Mouse (Mus musculus): ENCODE data around the gene Ibtk. TPM values are rescaled to one million over a fixed set of nuclear protein-coding genes. Genes with fewer than 3 reads are reported as not detected.

Ibtk gene
- polyA plus RNA-seq, 1 experiment from 2014 or later, result 46.1 TPM

DNA sequence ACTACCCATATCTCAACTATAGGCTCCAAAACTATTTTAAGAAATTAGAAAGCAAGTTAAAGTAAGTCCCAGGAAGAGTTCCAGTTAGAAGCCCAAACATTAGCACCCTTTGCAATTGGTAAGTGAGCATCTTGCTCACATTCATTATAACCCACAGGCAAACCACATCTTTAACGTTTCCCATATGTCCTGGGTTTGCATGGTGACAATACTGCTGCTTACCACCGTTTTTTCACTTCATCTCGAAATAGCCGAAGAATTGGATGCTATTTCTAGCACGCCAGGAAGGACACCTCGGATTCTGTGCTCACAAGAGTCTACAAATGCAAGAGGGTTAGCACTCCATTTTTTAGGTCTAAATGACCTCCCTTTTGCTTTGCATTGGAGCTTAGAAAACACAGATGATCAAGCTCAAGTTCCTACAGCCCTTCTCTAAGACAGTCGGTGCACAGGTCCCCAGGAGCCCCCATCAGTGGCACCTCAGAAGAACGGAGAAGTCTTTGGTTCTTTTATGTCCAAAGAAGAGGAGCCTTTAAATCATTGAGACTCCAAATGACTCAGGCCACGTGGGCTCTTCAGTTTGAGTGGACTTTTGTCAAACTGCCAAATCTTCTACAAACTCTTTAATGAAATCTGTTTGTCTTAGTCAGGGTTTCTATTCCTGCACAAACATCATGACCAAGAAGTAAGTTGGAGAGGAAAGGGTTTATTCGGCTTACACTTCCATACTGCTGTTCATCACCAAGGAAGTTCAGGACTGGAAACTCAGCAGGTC is 73.8 kb downstream of the Ibtk start:
- no peak overlapping the region for H3K4me2 ChIP-seq (ENCODE audit: low read depth)
- H3K9me3 ChIP-seq (ENCODE audit: control insufficient read depth, low read length), result no peaks in the 10 kb centered on the region
- no peak overlapping the region for H3K9ac ChIP-seq (ENCODE audit: low read length)
- no peak overlapping the region for H3K4me3 ChIP-seq (ENCODE audit: low read depth, low read length)
- 84% methylated on average over 10 of the region's 10 CpGs for WGBS
- no peaks in the 10 kb centered on the region for H3K4me1 ChIP-seq (ENCODE audit: control insufficient read depth, insufficient read depth, low read length)
- DNase-seq (ENCODE audit: low spot score), result no peak
- H3K27me3 ChIP-seq (ENCODE audit: control insufficient read depth, insufficient read depth, low read length), result no peaks in the 10 kb centered on the region
- no peak overlapping the region for H3K27ac ChIP-seq (ENCODE audit: low read depth, low read length)
- ATAC-seq (ENCODE audit: insufficient read depth, low FRiP score, low TSS enrichment), result no peak
- H3K36me3 ChIP-seq (ENCODE audit: control insufficient read depth, insufficient read depth, low read length), result no peaks in the 10 kb centered on the region

- H3K4me2 ChIP-seq (ENCODE audit: low read depth), result no peak overlapping the region
- no peaks in the 10 kb centered on the region for H3K27me3 ChIP-seq (ENCODE audit: control insufficient read depth, insufficient read depth, low read length)
- no peaks in the 10 kb centered on the region for H3K9me3 ChIP-seq (ENCODE audit: control insufficient read depth, low read length)
- DNase-seq (ENCODE audit: low spot score) (no peak), ATAC-seq (ENCODE audit: insufficient read depth, low FRiP score, low TSS enrichment) (no peak)
- H3K9ac ChIP-seq (ENCODE audit: low read length), result no peak overlapping the region
- H3K4me1 ChIP-seq (ENCODE audit: control insufficient read depth, insufficient read depth, low read length), result no peaks in the 10 kb centered on the region
- no peak overlapping the region for H3K4me3 ChIP-seq (ENCODE audit: low read depth, low read length)
- no peak overlapping the region for H3K27ac ChIP-seq (ENCODE audit: low read depth, low read length)
- H3K36me3 ChIP-seq (ENCODE audit: control insufficient read depth, insufficient read depth, low read length), result no peaks in the 10 kb centered on the region
- 74% methylated on average over 15 of the region's 15 CpGs for WGBS
Observed at GRCm38 (mm10) chr9:85673907-85674481, 75.1 kb downstream of the Ibtk start.

DNA sequence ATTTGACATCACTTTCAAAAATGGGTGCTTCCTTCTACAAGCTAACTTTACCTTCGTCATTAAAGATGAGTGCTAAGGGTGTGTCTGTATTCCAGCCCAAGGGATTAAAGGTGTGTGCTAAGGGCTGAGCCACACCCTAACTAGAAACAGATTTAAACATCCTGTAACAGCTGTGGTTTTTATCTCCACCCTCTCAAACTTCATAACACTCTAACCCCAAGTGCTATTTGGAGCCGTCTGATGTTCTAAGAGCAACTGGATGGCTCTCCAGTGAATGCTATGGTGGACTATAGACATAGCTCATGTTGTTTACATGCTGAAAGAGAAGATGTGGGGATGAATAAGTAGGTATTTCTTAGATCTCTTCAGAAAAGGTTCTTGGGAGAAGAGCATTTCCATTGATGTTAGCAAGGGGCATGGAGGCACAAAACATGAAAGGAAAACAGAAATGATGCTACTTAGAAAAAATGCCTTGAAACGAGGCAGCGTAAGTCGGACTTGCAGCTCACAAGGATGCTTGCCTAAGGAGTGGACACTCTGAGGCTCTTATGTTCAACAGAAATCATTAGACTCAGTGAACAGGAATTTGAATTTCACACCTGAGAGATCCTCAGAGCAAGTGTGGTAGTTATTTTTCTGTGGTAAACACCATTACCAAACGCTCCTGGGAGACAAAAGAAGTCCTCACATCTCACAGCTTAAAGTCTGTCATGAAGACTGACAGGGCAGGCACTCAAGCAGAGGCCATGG is 77.4 kb downstream of the Ibtk start:
- H3K36me3 ChIP-seq (ENCODE audit: control insufficient read depth, insufficient read depth, low read length), result no peaks in the 10 kb centered on the region
- H3K9ac ChIP-seq (ENCODE audit: low read length), result no peak overlapping the region
- no peak for DNase-seq (ENCODE audit: low spot score)
- H3K9me3 ChIP-seq (ENCODE audit: control insufficient read depth, low read length), result no peaks in the 10 kb centered on the region
- no peaks in the 10 kb centered on the region for H3K27me3 ChIP-seq (ENCODE audit: control insufficient read depth, insufficient read depth, low read length)
- no peak overlapping the region for H3K4me3 ChIP-seq (ENCODE audit: low read depth, low read length)
- no peak overlapping the region for H3K4me2 ChIP-seq (ENCODE audit: low read depth)
- no peak overlapping the region for H3K27ac ChIP-seq (ENCODE audit: low read depth, low read length)
- H3K4me1 ChIP-seq (ENCODE audit: control insufficient read depth, insufficient read depth, low read length), result no peaks in the 10 kb centered on the region
- WGBS, result 89% methylated on average over 6 of the region's 6 CpGs
- ATAC-seq (ENCODE audit: insufficient read depth, low FRiP score, low TSS enrichment), result no peak

DNA sequence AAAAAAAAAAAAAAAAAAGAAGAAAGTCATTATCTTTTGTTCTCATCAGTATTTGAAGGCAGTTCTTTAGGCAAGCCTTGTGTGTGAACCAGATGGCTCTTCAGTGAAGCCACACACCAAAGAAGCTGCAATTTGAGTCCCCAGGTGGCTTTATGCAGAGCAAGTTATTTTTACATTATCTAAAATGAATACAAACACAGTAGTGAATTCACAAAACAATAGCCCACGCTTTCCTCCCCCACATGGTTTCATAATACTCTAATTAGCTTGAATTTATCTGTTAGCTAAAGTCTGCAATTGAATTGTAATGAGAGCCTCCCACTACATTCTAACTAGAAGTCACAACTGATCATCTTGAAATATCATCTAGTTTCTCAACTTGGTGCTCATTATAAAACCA is 84.8 kb downstream of the Ibtk start:
- H3K36me3 ChIP-seq (ENCODE audit: control insufficient read depth, insufficient read depth, low read length), result no peaks in the 10 kb centered on the region

DNA sequence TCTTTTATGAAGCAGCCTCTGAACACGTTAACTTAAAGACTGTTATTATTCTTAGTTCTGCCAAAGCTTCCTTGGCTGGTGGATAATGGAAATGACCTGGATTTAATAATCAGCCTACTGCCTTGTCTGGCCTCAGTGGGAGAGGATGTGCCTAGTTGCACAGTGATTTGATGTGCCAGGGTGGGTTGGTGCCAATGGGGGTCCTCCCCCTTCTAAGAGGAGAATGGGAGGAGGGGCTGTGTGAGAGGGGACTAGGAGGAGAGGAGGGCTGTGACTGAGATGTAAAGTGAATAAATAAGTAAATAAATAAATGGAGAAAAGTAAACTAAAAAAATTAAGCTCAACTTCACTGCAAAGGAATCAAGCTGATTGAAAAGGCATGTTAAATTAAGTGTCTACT is 85.3 kb downstream of the Ibtk start:
- 88% methylated on average over 1 of the region's 1 CpGs for WGBS
- no peak for ATAC-seq (ENCODE audit: insufficient read depth, low FRiP score, low TSS enrichment)
- H3K9ac ChIP-seq (ENCODE audit: low read length), result no peak overlapping the region
- no peak overlapping the region for H3K27ac ChIP-seq (ENCODE audit: low read depth, low read length)
- no peaks in the 10 kb centered on the region for H3K9me3 ChIP-seq (ENCODE audit: control insufficient read depth, low read length)
- no peaks in the 10 kb centered on the region for H3K27me3 ChIP-seq (ENCODE audit: control insufficient read depth, insufficient read depth, low read length)
- no peaks in the 10 kb centered on the region for H3K36me3 ChIP-seq (ENCODE audit: control insufficient read depth, insufficient read depth, low read length)
- no peak overlapping the region for H3K4me3 ChIP-seq (ENCODE audit: low read depth, low read length)
- no peaks in the 10 kb centered on the region for H3K4me1 ChIP-seq (ENCODE audit: control insufficient read depth, insufficient read depth, low read length)
- no peak for DNase-seq (ENCODE audit: low spot score)
- no peak overlapping the region for H3K4me2 ChIP-seq (ENCODE audit: low read depth)

More for the DNA sequence above, 84.8 kb downstream of the Ibtk start:
- DNase-seq (ENCODE audit: low spot score) (no peak), ATAC-seq (ENCODE audit: insufficient read depth, low FRiP score, low TSS enrichment) (no peak)
- Histone ChIP-seq H3K4me3 (ENCODE audit: low read depth, low read length) (no peak overlapping the region), H3K27ac (ENCODE audit: low read depth, low read length) (no peak overlapping the region), H3K4me2 (ENCODE audit: low read depth) (no peak overlapping the region), H3K9me3 (ENCODE audit: control insufficient read depth, low read length) (no peaks in the 10 kb centered on the region), H3K27me3 (ENCODE audit: control insufficient read depth, insufficient read depth, low read length) (no peaks in the 10 kb centered on the region), H3K4me1 (ENCODE audit: control insufficient read depth, insufficient read depth, low read length) (no peaks in the 10 kb centered on the region), H3K9ac (ENCODE audit: low read length) (no peak overlapping the region)
- WGBS, result 73% methylated on average over 1 of the region's 1 CpGs

- ATAC-seq (ENCODE audit: insufficient read depth, low FRiP score, low TSS enrichment), result no peak
- no peak overlapping the region for H3K9ac ChIP-seq (ENCODE audit: low read length)
- WGBS, result 51% methylated on average over 8 of the region's 8 CpGs
- no peaks in the 10 kb centered on the region for H3K9me3 ChIP-seq (ENCODE audit: control insufficient read depth, low read length)
- DNase-seq (ENCODE audit: low spot score), result no peak
- no peak overlapping the region for H3K4me3 ChIP-seq (ENCODE audit: low read depth, low read length)
- no peak overlapping the region for H3K4me2 ChIP-seq (ENCODE audit: low read depth)
- H3K4me1 ChIP-seq (ENCODE audit: control insufficient read depth, insufficient read depth, low read length), result no peaks in the 10 kb centered on the region
- H3K27ac ChIP-seq (ENCODE audit: low read depth, low read length), result no peak overlapping the region
- no peaks in the 10 kb centered on the region for H3K36me3 ChIP-seq (ENCODE audit: control insufficient read depth, insufficient read depth, low read length)
- H3K27me3 ChIP-seq (ENCODE audit: control insufficient read depth, insufficient read depth, low read length), result no peaks in the 10 kb centered on the region
Observed at GRCm38 (mm10) chr9:85663091-85663490, 86.0 kb downstream of the Ibtk start.

- Histone ChIP-seq H3K27me3 (ENCODE audit: control insufficient read depth, insufficient read depth, low read length) (no peaks in the 10 kb centered on the region), H3K4me3 (ENCODE audit: low read depth, low read length) (no peak overlapping the region), H3K36me3 (ENCODE audit: control insufficient read depth, insufficient read depth, low read length) (no peaks in the 10 kb centered on the region), H3K27ac (ENCODE audit: low read depth, low read length) (no peak overlapping the region), H3K9ac (ENCODE audit: low read length) (no peak overlapping the region), H3K4me1 (ENCODE audit: control insufficient read depth, insufficient read depth, low read length) (no peaks in the 10 kb centered on the region), H3K9me3 (ENCODE audit: control insufficient read depth, low read length) (no peaks in the 10 kb centered on the region), H3K4me2 (ENCODE audit: low read depth) (no peak overlapping the region)
- WGBS, result 70% methylated on average over 4 of the region's 4 CpGs
- DNase-seq (ENCODE audit: low spot score) (no peak), ATAC-seq (ENCODE audit: insufficient read depth, low FRiP score, low TSS enrichment) (no peak)
Observed at GRCm38 (mm10) chr9:85653401-85653800, 95.7 kb downstream of the Ibtk start.

GRCm38 (mm10) chr9:85638276-85638675 is 110.9 kb downstream of the Ibtk start:
- H3K36me3 ChIP-seq (ENCODE audit: control insufficient read depth, insufficient read depth, low read length), result no peaks in the 10 kb centered on the region
- WGBS, result 87% methylated on average over 2 of the region's 2 CpGs
- no peak overlapping the region for H3K9ac ChIP-seq (ENCODE audit: low read length)
- DNase-seq (ENCODE audit: low spot score) (no peak), ATAC-seq (ENCODE audit: insufficient read depth, low FRiP score, low TSS enrichment) (no peak)
- no peaks in the 10 kb centered on the region for H3K4me1 ChIP-seq (ENCODE audit: control insufficient read depth, insufficient read depth, low read length)
- H3K4me3 ChIP-seq (ENCODE audit: low read depth, low read length), result no peak overlapping the region
- H3K27me3 ChIP-seq (ENCODE audit: control insufficient read depth, insufficient read depth, low read length), result no peaks in the 10 kb centered on the region
- H3K4me2 ChIP-seq (ENCODE audit: low read depth), result no peak overlapping the region
- no peaks in the 10 kb centered on the region for H3K9me3 ChIP-seq (ENCODE audit: control insufficient read depth, low read length)
- no peak overlapping the region for H3K27ac ChIP-seq (ENCODE audit: low read depth, low read length)
